Mouse (Mus musculus): ENCODE measurements at regions not wholly inside any gene's neighbourhood (a gene's known extent, or its start where the extent isn't known, plus 50 kb on each side); places are given as distances from the start of the nearest gene placed in this dataset.
A peak's percentile ranks its signal among the peaks of the same experiment; 100 is the strongest.

- H3K27ac ChIP-seq: no peak overlapping the region
- ATAC-seq: peak; percentile 38; the same call in 1 of the 2 replicates
Measured at GRCm38 (mm10) chr6:78686351-78686888, 217.7 kb upstream of the Reg3g start.

GRCm38 (mm10) chr6:78650695-78651094, 182.0 kb upstream of the Reg3g start:
- ATAC-seq: no peak

More at GRCm38 (mm10) chr6:78686351-78686888, 217.7 kb upstream of the Reg3g start:
- Histone ChIP-seq H3K4me2 (no peak overlapping the region), H3K36me3 (ENCODE audit: poor library complexity, severe bottlenecking) (no peaks in the 10 kb centered on the region), H3K9ac (no peak overlapping the region), H3K9me3 (replicated peaks) (no peaks in the 10 kb centered on the region), H3K4me1 (no peaks in the 10 kb centered on the region), H3K4me3 (no peak overlapping the region), H3K27me3 (no peaks in the 10 kb centered on the region)
- 24% methylated on average over 2 of the region's 2 CpGs for WGBS

More at GRCm38 (mm10) chr6:78650695-78651094, 182.0 kb upstream of the Reg3g start:
- Histone ChIP-seq H3K36me3 (ENCODE audit: poor library complexity, severe bottlenecking) (no peaks in the 10 kb centered on the region), H3K27me3 (no peaks in the 10 kb centered on the region), H3K4me3 (no peak overlapping the region), H3K9me3 (replicated peaks) (no peaks in the 10 kb centered on the region), H3K4me1 (no peaks in the 10 kb centered on the region), H3K4me2 (no peak overlapping the region), H3K9ac (no peak overlapping the region), H3K27ac (no peak overlapping the region)
- 79% methylated on average over 2 of the region's 2 CpGs for WGBS
